Mouse (Mus musculus) kidney, postnatal 36 days (tissue): ENCODE measurements around the gene Tfap2e.

Source experiments
- DNase-seq, 2 experiments: peaks; one replicate each; pipeline ENCODE4 v3.0.0; 2021 to 2022; ENCODE audit warnings: mixed read lengths in 2 of 2

The Tfap2e gene

DNA sequence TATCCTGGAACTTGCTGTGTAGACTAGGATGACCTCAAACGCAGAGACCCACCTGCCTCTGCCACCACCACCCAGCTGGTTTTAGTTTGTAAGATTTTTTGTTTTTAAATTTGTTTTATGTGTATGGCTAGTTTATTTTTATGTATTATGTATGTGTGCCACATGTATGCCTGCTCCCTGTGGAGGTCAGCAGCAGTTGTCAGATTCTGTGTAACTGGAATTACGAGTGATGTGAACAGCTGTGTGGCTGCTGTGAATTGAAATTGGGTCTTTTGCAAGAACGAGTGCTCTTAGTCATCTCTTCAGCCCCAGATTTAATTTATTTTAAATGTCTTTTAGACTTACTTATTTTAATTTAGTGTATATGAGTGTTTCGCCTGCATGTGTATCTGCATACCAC lies 39.1 kb downstream of the Tfap2e start:
- DNase-seq = no peak

DNA sequence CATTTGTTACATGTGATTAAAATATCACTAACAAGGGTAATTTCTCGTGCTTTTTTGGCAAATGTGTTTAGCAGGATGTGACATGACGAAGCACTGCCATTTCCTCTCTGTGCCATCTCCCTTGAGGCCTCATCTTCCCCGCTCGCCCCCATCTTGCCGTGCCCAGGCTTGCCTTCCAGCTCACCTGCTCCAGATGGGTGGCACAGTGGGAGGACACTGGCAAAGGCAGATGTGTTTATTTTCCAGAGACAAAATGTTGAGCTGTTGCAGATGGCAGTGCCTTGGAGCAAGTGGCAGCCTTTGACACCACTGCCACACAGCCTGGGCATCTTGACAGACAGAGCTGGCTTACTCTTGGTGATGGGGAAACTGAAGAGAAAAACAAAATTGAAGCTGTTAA lies 43.0 kb downstream of the Tfap2e start:
- DNase-seq = no peak

DNA sequence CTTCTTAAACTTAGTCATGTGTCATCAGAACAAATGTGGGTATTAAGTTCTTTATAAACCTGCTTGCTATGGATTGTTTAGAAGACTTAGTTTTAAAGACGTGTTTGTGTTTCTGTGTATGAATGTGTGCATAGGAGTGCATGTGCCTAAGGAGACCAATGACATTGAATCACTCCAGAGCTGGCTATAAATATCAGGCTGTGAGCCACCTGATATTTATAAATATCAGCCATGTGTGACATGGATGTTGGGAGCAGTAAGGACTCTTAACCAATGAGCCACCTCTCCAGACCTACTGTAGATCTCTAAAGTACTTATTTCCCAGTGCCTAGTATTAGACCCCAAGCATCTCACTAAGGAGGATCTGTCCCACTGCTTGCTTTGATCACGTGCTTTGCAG lies 46.6 kb downstream of the Tfap2e start:
- DNase-seq = no peak

DNA sequence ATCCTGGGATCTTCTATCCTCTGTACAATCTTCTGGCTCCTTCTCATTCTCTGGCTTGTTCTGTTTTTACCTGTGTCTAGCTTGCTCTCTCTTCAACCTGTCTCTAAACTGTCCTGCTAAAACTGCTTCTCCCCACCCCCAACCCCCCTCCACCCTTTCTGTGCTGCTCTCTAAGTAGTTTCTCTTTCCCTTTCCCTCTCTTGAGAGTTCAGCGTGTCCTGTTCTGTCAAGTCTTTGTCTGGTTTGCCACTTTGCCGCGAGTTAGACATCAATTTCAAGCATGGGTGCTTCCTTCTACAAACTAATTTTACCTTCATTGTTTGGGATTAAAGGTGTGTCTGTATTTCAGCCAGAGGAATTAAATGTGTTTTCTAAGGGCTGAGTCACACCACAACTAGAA lies 53.0 kb downstream of the Tfap2e start:
- no peak for DNase-seq

DNA sequence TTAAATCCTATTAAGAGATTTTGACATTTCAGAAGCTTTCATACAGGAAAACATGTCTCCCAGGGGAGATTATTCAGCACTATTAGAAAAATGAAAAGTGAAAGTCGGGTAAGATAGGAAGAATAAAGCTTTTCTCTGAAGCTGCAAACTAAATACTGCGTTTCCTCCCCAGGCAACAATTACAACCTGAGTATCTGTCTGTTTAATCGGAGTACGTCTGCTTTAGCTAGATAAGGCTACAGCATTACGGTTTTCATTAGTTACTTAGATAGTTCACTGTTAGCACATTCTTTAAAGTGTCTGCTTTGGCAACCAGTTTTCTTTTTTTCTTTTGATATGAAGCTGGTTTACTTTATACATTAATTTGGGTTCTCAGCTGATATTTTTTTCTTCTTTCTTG lies 53.7 kb downstream of the Tfap2e start:
- DNase-seq = no peak

DNA sequence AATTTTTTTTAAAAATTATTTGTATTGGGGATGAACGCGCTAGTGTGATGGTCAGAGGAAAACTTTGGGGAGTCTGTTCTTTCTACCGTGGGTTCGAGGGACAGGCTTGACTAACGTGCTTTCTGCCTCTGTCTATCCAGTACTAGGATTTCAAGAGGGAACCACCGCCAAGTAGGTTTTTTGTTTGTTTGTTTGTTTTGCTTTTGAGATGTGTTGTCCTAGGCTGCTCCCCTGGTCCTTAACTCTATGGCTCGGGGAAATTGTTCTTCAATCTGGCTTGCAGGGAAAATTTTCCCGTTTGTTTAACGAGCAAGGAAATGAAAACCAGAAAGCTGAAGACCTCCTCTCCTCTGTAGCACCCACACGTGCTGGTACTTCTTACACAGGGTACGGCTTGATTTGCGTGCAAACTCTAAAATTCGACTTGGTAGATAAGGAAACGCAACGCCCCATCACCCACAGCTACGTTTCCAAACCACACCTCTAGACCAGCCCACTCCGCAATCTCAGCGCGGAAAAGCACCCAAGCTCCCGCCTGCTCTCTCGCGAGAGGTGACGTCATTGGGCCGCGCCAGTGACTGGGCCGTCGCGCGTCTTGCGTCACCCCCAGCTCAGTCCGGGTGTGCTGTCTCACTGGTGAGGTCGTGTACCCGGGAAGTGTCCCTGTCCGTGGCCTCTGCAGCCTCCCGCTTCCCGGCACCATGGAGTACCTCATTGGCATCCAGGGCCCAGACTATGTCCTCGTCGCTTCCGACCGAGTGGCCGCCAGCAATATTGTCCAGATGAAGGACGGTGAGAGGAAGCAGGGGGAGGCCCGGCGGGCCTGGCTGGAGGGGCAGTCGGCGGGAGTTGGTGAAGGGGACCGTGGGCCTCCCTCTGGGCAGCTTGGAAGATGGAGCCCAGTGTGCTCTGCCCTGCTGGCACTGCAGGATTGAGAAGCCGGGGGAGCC lies 58.7 kb downstream of the Tfap2e start, which contains the start of gene Psmb2:
Gene Psmb2, plus strand, starts transcription at position 577 of the 950 bp plus-strand sequence.
- peak; percentile 97 to 99 for DNase-seq

DNA sequence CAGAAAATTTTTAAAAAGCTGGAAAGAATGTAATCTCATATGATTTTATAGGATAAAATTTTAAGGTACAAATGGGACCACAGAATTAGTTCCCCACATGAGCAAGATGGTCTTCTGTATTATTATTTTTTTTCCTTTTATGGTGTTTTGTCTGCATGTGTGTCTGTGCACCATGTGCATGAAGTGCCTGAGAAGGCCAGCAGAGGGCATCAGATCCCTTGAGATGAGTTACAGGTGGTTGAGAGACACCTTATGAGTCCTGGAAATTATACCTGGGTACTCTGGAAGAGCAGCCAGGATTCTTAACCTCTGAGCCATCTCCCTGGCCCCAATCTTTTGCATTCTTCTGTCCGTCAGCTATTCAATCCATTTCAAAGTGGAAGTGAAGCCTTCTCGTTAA lies 69.0 kb downstream of the Tfap2e start:
- no peak for DNase-seq
